Mouse (Mus musculus) thymus, postnatal 10 days (tissue): ENCODE data around the gene Thop1.

Experiments used
- DNase-seq, 2 experiments: peaks; one replicate each; pipeline ENCODE4 v3.0.0; 2021; ENCODE audit warnings: low spot score in 2 of 2

Thop1 gene

GRCm38 (mm10) chr10:81106113-81106721 is 36.4 kb downstream of the Thop1 start:
- peak; percentile 82 to 88 for DNase-seq

DNA sequence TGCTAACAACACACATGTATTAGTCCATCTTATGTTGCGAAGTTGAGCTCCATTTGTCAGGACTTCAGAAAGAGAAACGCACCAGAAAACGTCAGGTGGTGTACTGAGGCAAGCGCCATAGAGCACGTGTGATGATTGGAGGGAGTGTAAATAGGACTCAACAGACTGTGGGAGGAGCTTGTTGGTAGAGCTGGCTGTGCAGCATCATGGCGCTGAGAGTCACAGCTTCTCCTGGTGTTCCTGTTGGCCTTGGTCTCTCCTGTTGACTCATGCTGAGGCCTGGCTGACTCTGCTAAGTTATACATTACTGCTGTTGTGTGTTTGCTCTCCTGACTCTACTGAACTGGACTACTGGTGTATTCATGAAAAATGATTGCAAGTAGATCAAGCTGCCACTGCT is 43.1 kb downstream of the Thop1 start:
- DNase-seq = no peak

GRCm38 (mm10) chr10:81119625-81120024 is 49.8 kb downstream of the Thop1 start:
- DNase-seq = no peak

DNA sequence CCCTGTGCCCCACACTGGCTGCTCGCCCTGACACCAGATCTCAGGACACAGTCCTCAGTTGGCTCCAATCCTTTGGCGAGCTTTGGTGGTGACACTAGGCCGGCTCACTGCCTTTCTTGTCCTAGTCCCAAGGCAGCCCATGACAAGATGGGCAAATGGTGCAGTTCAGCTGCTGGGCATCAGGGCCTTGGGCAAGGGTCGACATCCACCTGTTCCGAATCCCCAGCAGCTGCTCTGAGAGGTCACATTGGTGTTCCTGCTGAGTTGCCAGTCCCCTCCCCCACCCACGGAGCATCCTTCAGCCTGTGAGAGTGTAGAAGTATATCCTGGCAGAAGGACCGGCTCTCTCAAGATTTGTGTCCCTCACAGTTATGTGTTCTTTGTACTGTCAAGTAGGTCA is 50.8 kb downstream of the Thop1 start:
- no peak for DNase-seq

DNA sequence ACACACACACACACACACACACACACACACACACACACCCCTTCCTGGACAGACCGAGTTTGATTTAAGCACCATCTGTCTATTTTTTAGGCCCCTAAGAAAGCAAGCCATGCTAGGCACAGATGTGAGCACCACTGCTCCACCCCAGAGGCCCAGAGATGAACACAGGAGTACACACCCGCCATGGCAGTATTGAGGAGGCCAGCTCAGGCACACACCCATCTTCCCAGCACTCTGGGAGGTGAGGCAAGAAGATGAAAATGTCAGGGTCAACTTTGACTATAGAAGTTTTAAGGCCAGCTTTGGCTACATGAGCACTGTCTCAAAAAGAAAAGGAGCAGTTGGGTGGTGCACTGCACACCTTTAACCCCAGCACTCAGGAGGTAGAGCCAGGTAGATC is 53.1 kb downstream of the Thop1 start:
- DNase-seq = no peak

DNA sequence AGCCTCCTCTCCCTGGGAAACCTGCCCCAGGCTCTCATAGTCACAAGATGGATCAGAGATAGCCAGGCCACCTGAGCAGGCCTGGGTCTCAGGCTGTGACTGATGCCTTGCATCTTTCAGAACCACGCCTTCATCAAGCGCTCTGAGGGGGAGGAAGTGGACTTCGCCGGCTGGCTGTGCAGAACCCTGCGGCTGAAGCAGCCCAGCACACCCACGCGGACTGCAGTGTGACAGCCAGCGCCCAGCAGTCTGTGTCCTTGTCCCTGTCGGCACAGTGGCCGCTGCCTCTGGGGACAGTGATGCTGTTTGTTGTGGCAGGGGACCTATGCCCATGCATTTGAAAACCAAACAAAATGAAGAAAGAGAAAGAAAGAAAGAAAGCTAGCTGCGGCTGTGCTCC is 53.7 kb downstream of the Thop1 start:
- no peak for DNase-seq
